Mouse (Mus musculus) subcutaneous adipose tissue, adult 2 months (tissue): ENCODE measurements around the gene Them4. TPM values are rescaled to one million over a fixed set of nuclear protein-coding genes. Genes with fewer than 3 reads are reported as not detected.

ENCODE experiments used
- polyA plus RNA-seq: library from polyadenylated mRNA; depleted of rRNA; stranded (reverse); fragments of >200 nt; gene quantifications from 2 replicates; pipeline ENCODE4 v1.2.3, GENCODE M21; 2012; ENCODE audit warnings: low replicate concordance; rRNA removed

Them4 gene
- polyA plus RNA-seq = 1.8 and 2.9 TPM in 2 replicates

GRCm38 (mm10) chr3:94309633-94310363 lies at the start of gene Them4:
TSS of gene Them4 (plus strand) at chr3:94310089.

DNA sequence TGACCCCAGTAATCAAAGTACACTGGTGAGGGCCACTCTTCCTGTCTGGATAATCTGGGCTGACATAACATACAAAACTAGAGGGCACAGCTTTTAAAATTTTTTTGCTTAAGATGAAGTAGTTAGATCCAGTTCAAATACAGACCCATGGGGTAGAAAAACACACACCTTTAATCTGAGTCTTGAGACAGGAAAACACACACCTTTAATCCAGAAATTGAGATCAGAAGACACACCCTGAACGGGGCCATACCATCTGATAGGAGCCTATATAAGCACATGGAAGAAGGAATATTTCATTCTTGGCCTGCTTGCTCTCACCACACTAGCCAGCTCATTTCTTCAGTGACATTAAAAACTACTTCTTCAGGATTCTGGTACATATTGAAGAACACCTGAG lies 46.2 kb upstream of the Them4 start, which contains the start of gene Gm4778:
Gene Gm4778 (plus strand): TSS at position 301 of the 400 bp plus-strand sequence.

DNA sequence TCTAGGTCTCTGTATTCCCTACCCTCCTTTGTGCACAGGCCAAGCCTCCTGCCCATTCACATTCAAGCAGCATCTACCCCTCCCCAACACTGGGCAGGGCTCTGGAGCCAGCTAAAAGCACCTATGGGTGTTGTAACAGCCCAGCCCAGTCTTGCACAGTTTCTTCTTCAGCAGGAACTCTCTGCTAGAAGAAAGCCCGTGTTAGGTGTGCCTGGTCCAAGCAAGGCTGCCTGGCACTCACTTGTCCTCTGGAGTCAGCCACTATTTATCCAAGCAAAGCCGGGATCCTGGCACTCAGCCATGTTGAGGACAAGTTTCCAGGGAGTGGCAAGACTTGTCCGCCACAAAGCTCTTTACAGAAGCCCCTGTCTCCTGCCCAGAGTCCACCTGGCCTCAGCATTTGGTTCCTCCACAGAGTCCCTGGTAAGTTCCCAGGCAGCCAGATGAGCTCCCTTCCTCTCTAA lies 32.1 kb downstream of the Them4 start, which contains the start of gene Them5:
Gene Them5 (plus strand): TSS at position 141 of the 464 bp plus-strand sequence.

GRCm38 (mm10) chr3:94362138-94362537 lies 52.2 kb downstream of the Them4 start, which contains the start of gene C2cd4d:
TSS of gene C2cd4d (plus strand) at chr3:94362438.

GRCm38 (mm10) chr3:94372641-94373040 lies 62.8 kb downstream of the Them4 start, which contains the start of gene Rorc:
TSS of gene Rorc (plus strand) at chr3:94372794.

Other genes with a start within 250 kb of the Them4 start
- not detected in 2 replicates for gene Gm10697, start 237.4 kb upstream of the Them4 start, polyA plus RNA-seq
- gene Gm10696, start 131.9 kb upstream of the Them4 start, polyA plus RNA-seq = not detected in 2 replicates
- not detected in 2 replicates for gene Gm5286, start 113.4 kb upstream of the Them4 start, polyA plus RNA-seq
- not detected in 2 replicates for gene Gm4778, start 46.1 kb upstream of the Them4 start, polyA plus RNA-seq
- 0.47 and 4.7 TPM in 2 replicates for gene Them5, start 32.0 kb downstream of the Them4 start, polyA plus RNA-seq
- gene C2cd4d, start 52.3 kb downstream of the Them4 start, polyA plus RNA-seq = 0.90 TPM in 1 of 2 replicates, not detected in the other
- 10.7 and 14.8 TPM in 2 replicates for gene Rorc, start 62.7 kb downstream of the Them4 start, polyA plus RNA-seq
- 0.04 and 0.15 TPM in 2 replicates for gene Lingo4, start 88.4 kb downstream of the Them4 start, polyA plus RNA-seq
- gene Tdrkh, start 103.2 kb downstream of the Them4 start, polyA plus RNA-seq = 0.60 and 1.4 TPM in 2 replicates
- gene Mrpl9, start 133.2 kb downstream of the Them4 start, polyA plus RNA-seq = 29.8 and 31.2 TPM in 2 replicates
- 0.10 and 0.60 TPM in 2 replicates for gene Oaz3, start 133.8 kb downstream of the Them4 start, polyA plus RNA-seq
- gene Celf3, start 168.2 kb downstream of the Them4 start, polyA plus RNA-seq = 0.17 and 0.30 TPM in 2 replicates
- not detected in 2 replicates for gene Riiad1, start 170.3 kb downstream of the Them4 start, polyA plus RNA-seq